Mouse (Mus musculus) MEL (cell line): ENCODE measurements around the gene Nck1. TPM values are rescaled to one million over a fixed set of nuclear protein-coding genes. Genes with fewer than 3 reads are reported as not detected.

Experiments
- DNase-seq: peaks from one replicate; pipeline ENCODE4 v3.0.0; 2011; ENCODE audit warnings: low read depth, low spot score
- H3K27ac ChIP-seq: 2 replicates; pipeline ENCODE4 v1.5.1; 2012; ENCODE audit warnings: low read depth, mild to moderate bottlenecking, control low read depth, low read length, moderate library complexity; ENCODE audit not compliant: control insufficient read depth
- H3K27me3 ChIP-seq, 2 experiments: fragments of 150-350 bp in 1 of 2; sonication (generic) in 1 of 2; 2 replicates each; pipeline ENCODE4 v1.6.1; 2012; ENCODE audit warnings: low read length in 2 of 2, mild to moderate bottlenecking in 2 of 2, improper control_type of control experiment in 1 of 2, moderate library complexity in 1 of 2; ENCODE audit not compliant: insufficient read depth in 2 of 2, control insufficient read depth in 1 of 2
- H3K36me3 ChIP-seq, 2 experiments: 2 replicates each; pipeline ENCODE4 v1.6.1; 2012 to 2014; ENCODE audit warnings: low read length in 2 of 2, improper control_type of control experiment in 1 of 2, inconsistent platforms in 1 of 2, mild to moderate bottlenecking in 1 of 2; ENCODE audit not compliant: insufficient read depth in 2 of 2, control insufficient read depth in 1 of 2
- H3K4me1 ChIP-seq, 2 experiments: fragments of 150-350 bp in 1 of 2; sonication (generic) in 1 of 2; 2 replicates each; pipeline ENCODE4 v1.6.1; 2012; ENCODE audit warnings: low read length in 2 of 2, improper control_type of control experiment in 1 of 2, mild to moderate bottlenecking in 1 of 2; ENCODE audit not compliant: insufficient read depth in 2 of 2, control insufficient read depth in 1 of 2
- H3K4me3 ChIP-seq, 2 experiments: fragments of 150-350 bp in 1 of 2; sonication (generic) in 1 of 2; 2 replicates each; pipeline ENCODE4 v1.5.1; 2012; ENCODE audit warnings: low read depth in 2 of 2, low read length in 2 of 2, mild to moderate bottlenecking in 2 of 2, moderate library complexity in 2 of 2, control low read depth in 1 of 2, improper control_type of control experiment in 1 of 2; ENCODE audit not compliant: control insufficient read depth in 1 of 2, insufficient read depth in 1 of 2
- H3K79me2 ChIP-seq: 2 replicates; pipeline ENCODE4 v1.6.1; 2012; ENCODE audit warnings: mild to moderate bottlenecking, low read length, moderate library complexity; ENCODE audit not compliant: control insufficient read depth, poor library complexity, insufficient read depth
- H3K9ac ChIP-seq: 2 replicates; pipeline ENCODE4 v1.6.1; 2012; ENCODE audit warnings: low read depth, mild to moderate bottlenecking, control low read depth, low read length, moderate library complexity; ENCODE audit not compliant: control insufficient read depth, poor library complexity, severe bottlenecking
- H3K9me3 ChIP-seq: fragments of 150-350 bp; sonication (generic); replicated peaks from 2 replicates; pipeline ENCODE4 v1.6.1; 2012; ENCODE audit warnings: mild to moderate bottlenecking, low read length, improper control_type of control experiment, moderate library complexity; ENCODE audit not compliant: insufficient read depth
- E2F4 ChIP-seq: IDR thresholded peaks from 2 replicates; pipeline ENCODE4 v1.6.1; 2011; ENCODE audit warnings: low read depth, low read length, improper control_type of control experiment, borderline replicate concordance
- EP300 ChIP-seq, 2 experiments: IDR thresholded peaks; 2 replicates each; pipeline ENCODE4 v1.6.1; 2011; ENCODE audit warnings: improper control_type of control experiment in 2 of 2, low read length in 2 of 2, low read depth in 1 of 2, mild to moderate bottlenecking in 1 of 2
- ETS1 ChIP-seq: IDR thresholded peaks from 2 replicates; pipeline ENCODE4 v1.6.1; 2012; ENCODE audit warnings: low read depth, mild to moderate bottlenecking, inconsistent platforms, low read length, improper control_type of control experiment, moderate library complexity
- GABPA ChIP-seq: IDR thresholded peaks from 2 replicates; pipeline ENCODE4 v1.6.1; 2012; ENCODE audit warnings: low read depth, mild to moderate bottlenecking, inconsistent platforms, low read length, improper control_type of control experiment, moderate library complexity
- GATA1 ChIP-seq: IDR thresholded peaks from 2 replicates; pipeline ENCODE4 v1.6.1; 2011; ENCODE audit warnings: low read depth, low read length, improper control_type of control experiment
- HCFC1 ChIP-seq: IDR thresholded peaks from 2 replicates; pipeline ENCODE4 v1.6.1; 2012; ENCODE audit warnings: low read depth, mild to moderate bottlenecking, inconsistent platforms, low read length, improper control_type of control experiment, moderate library complexity
- JUND ChIP-seq: IDR thresholded peaks from 2 replicates; pipeline ENCODE4 v1.6.1; 2011; ENCODE audit warnings: low read depth, mild to moderate bottlenecking, improper control_type of control experiment, low read length
- KAT2A ChIP-seq: conservative IDR thresholded peaks from 2 replicates; pipeline ENCODE4 v1.6.1; 2012; ENCODE audit warnings: low read depth, low read length, improper control_type of control experiment, inconsistent platforms
- MAX ChIP-seq: IDR thresholded peaks from 2 replicates; pipeline ENCODE4 v1.6.1; 2011; ENCODE audit warnings: low read length, improper control_type of control experiment
- MAZ ChIP-seq: IDR thresholded peaks from 2 replicates; pipeline ENCODE4 v1.6.1; 2012; ENCODE audit warnings: low read depth, mild to moderate bottlenecking, inconsistent platforms, low read length, improper control_type of control experiment
- MEF2A ChIP-seq: IDR thresholded peaks from 2 replicates; pipeline ENCODE4 v1.6.1; 2014; ENCODE audit warnings: low read depth, mild to moderate bottlenecking, inconsistent platforms, low read length, improper control_type of control experiment; ENCODE audit not compliant: poor library complexity, insufficient replicate concordance, severe bottlenecking; ENCODE audit errors: extremely low read depth
- MXI1 ChIP-seq: IDR thresholded peaks from 2 replicates; pipeline ENCODE4 v1.6.1; 2011; ENCODE audit warnings: mild to moderate bottlenecking, low read depth, low read length, improper control_type of control experiment
- MYB ChIP-seq: IDR thresholded peaks from 2 replicates; pipeline ENCODE4 v1.6.1; 2011; ENCODE audit warnings: mild to moderate bottlenecking, low read depth, low read length, improper control_type of control experiment
- POLR2AphosphoS2 ChIP-seq: IDR thresholded peaks from 2 replicates; pipeline ENCODE4 v1.6.1; 2011; ENCODE audit warnings: low read length, improper control_type of control experiment
- RAD21 ChIP-seq: IDR thresholded peaks from 2 replicates; pipeline ENCODE4 v1.6.1; 2011; ENCODE audit warnings: mild to moderate bottlenecking, low read depth, low read length, improper control_type of control experiment
- RCOR1 ChIP-seq: IDR thresholded peaks from 2 replicates; pipeline ENCODE4 v1.6.1; 2012; ENCODE audit warnings: low read depth, mild to moderate bottlenecking, inconsistent platforms, low read length, improper control_type of control experiment
- SIN3A ChIP-seq: IDR thresholded peaks from 2 replicates; pipeline ENCODE4 v1.6.1; 2012; ENCODE audit warnings: low read length, improper control_type of control experiment, inconsistent platforms
- TAL1 ChIP-seq: IDR thresholded peaks from 2 replicates; pipeline ENCODE4 v1.6.1; 2012; ENCODE audit warnings: mild to moderate bottlenecking, inconsistent platforms, low read length, moderate library complexity, mixed read lengths
- TBP ChIP-seq: IDR thresholded peaks from 2 replicates; pipeline ENCODE4 v1.8.0; 2011; ENCODE audit warnings: low read depth, low read length, improper control_type of control experiment
- UBTF ChIP-seq: IDR thresholded peaks from 2 replicates; pipeline ENCODE4 v1.6.1; 2012; ENCODE audit warnings: low read depth, mild to moderate bottlenecking, inconsistent platforms, low read length, improper control_type of control experiment, moderate library complexity, borderline replicate concordance; ENCODE audit not compliant: insufficient read depth
- USF1 ChIP-seq: IDR thresholded peaks from 2 replicates; pipeline ENCODE4 v1.6.1; 2014; ENCODE audit warnings: low read depth, mild to moderate bottlenecking, inconsistent platforms, low read length, improper control_type of control experiment, moderate library complexity
- ZC3H11A ChIP-seq: IDR thresholded peaks from 2 replicates; pipeline ENCODE4 v1.6.1; 2012; ENCODE audit warnings: low read depth, mild to moderate bottlenecking, inconsistent platforms, low read length, improper control_type of control experiment
- ZNF384 ChIP-seq: IDR thresholded peaks from 2 replicates; pipeline ENCODE4 v1.6.1; 2012; ENCODE audit warnings: low read depth, mild to moderate bottlenecking, inconsistent platforms, low read length, improper control_type of control experiment
- polyA plus RNA-seq, 2 experiments: library from polyadenylated mRNA; stranded (reverse) in 1 of 2; unstranded in 1 of 2; fragments of >175 nt in 1 of 2; fragments of >200 nt in 1 of 2; gene quantifications; 2 replicates each; pipeline versions ENCODE4 v1.2.1 to v1.2.4; 2012; ENCODE audit warnings: low replicate concordance in 2 of 2, low read depth in 1 of 2; ENCODE audit not compliant: insufficient read length in 2 of 2, insufficient read depth in 1 of 2, missing spikeins in 1 of 2
- total RNA-seq: library from RNA; depleted of rRNA; stranded (reverse); fragments of 300-350 nt; gene quantifications from 2 replicates; pipeline ENCODE4 v1.2.3, GENCODE M21; 2012

Nck1 gene
- total and polyA plus RNA-seq, 3 experiments, result 21.8 to 24.3 TPM; not detected in 1

DNA sequence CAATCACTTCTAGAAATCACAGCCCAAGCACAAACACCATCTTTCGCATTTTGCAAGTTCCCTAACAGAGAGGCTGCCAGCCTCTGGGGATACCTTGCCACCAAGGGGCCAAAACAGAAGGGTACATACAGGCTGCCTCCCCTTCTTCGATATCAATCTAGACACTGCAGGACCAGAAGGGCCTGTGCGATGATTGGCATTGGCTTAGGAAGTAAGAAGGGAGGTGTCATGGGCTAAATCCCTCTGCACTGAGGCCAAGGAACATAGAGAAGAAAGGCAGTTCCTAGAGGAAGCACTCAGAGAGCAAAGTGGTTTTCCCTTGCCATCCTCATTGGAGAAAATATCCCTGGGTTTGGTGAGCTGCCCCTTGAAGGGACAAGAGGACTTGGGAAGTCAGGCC, 76.3 kb downstream of the Nck1 start:
- Histone ChIP-seq H3K36me3 (no peaks in the 10 kb centered on the region), H3K4me3 (no peak overlapping the region), H3K27me3 (no peaks in the 10 kb centered on the region), H3K9me3 (no peaks in the 10 kb centered on the region), H3K4me1 (no peaks in the 10 kb centered on the region), H3K27ac (no peak overlapping the region), H3K9ac (no peak overlapping the region), H3K79me2 (no peaks in the 10 kb centered on the region)
- no peak for TF ChIP-seq HCFC1
- no peak for TF ChIP-seq ETS1
- no peak for TF ChIP-seq RCOR1
- TF ChIP-seq MAZ, result no peak
- TF ChIP-seq USF1, result no peak
- TF ChIP-seq MXI1, result no peak
- TF ChIP-seq JUND, result no peak
- no peak for TF ChIP-seq EP300 (IDR thresholded peaks at IDR 0.05; ENCODE audit: low read depth in 1 of 2, low read length in 2 of 2)
- TF ChIP-seq TAL1, result no peak
- TF ChIP-seq MYB, result no peak
- no peak for TF ChIP-seq GATA1
- no peak for DNase-seq

DNA sequence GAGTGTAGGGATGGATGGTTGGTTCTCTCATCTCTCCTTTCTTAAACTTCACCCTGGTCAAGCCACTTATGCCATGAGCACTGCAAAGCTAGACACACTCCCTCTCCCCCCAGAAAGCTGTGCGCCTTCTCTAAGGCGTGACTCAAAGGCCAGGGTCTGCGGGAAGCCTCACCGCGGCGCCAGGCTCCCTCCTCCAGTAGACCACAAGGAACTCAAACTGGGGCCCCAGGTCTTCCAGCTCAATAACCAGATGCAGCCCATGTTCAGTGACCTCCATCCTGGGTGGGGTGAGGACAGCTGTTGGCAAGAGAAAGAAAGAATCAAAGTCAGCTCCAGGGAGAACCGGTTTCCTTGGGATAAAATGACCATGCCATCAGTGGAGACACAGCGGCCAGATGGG, 77.8 kb downstream of the Nck1 start:
- no peak overlapping the region for H3K4me3 ChIP-seq
- no peak overlapping the region for H3K27ac ChIP-seq
- no peaks in the 10 kb centered on the region for H3K9me3 ChIP-seq
- no peak overlapping the region for H3K9ac ChIP-seq
- H3K27me3 ChIP-seq, result no peaks in the 10 kb centered on the region
- no peak for DNase-seq
- no peaks in the 10 kb centered on the region for H3K4me1 ChIP-seq
- TF ChIP-seq HCFC1 (no peak), MAZ (no peak), E2F4 (no peak), ETS1 (no peak), RAD21 (no peak), MAX (no peak), POLR2AphosphoS2 (no peak), GABPA (no peak), TBP (no peak), KAT2A (no peak), JUND (no peak), SIN3A (no peak), UBTF (no peak), MEF2A (no peak), ZNF384 (no peak), ZC3H11A (no peak)
- H3K36me3 ChIP-seq, result no peaks in the 10 kb centered on the region
- H3K79me2 ChIP-seq, result no peaks in the 10 kb centered on the region
